Mouse (Mus musculus): Measurements from ENCODE around the gene Elobl. TPM values are rescaled to one million over a fixed set of nuclear protein-coding genes. Genes with fewer than 3 reads are reported as not detected.
"Not testable (repeated sequence)": the region's sequence is repeated elsewhere in the genome, so short reads cannot be mapped to it uniquely, and the experiment has no call there.

Elobl gene
- polyA plus RNA-seq, 1 experiment from 2014 or later = not detected

DNA sequence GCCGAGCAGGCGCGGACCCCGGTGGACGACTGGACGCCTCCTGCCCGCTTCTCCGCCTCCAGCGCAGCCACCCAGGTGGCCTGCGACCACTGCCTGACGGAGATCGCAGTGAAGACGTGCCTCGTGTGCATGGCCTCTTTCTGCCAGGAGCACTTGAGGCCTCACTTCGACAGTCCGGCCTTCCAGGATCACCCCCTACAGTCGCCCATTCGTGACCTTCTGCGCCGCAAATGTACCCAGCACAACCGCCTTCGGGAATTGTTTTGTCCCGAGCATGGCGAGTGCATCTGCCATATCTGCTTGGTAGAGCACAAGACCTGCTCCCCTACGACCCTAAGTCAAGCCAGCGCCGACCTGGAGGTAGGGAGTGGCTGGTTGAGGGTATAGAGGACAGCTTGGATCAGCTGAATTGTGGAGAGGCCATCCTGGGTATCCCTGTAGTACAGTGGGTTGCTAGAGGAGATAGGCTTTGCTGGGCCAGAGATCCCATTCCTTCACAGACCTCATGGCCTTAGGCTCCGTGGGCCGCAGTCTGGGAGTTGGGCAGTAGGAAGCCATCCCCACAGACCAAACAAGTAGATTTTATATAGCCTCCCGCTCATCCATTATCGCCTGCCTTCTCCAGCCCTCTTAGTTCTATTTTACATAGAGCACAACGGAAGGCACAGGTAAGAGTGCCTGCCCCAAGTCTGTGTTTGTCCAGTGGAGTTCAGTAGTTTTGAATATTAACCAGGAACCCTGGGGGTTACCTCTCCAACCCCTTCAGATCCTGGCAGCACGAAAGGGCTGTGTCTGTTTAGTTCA lies 33.2 kb upstream of the Elobl start:
- Histone ChIP-seq H3K4me2 (ENCODE audit: low read depth, low read length) (peak overlapping the region; percentile 79), H3K27ac (ENCODE audit: low read depth) (peak overlapping the region; percentile 97), H3K9me3 (ENCODE audit: low read length) (no peaks in the 10 kb centered on the region), H3K9ac (replicated peaks) (peak overlapping the region; percentile 98), H3K36me3 (replicated peaks; ENCODE audit: insufficient read depth, low read length) (peaks cover 22% of the 10 kb centered on the region), H3K4me1 (ENCODE audit: insufficient read depth) (peaks cover 49% of the 10 kb centered on the region), H3K27me3 (ENCODE audit: insufficient read depth, low read length) (no peaks in the 10 kb centered on the region), H3K4me3 (ENCODE audit: low read depth, low read length) (peak overlapping the region; percentile 98)
- DNase-seq (peak; percentile 52), ATAC-seq (no peak; the same call in 1 of the 2 replicates)
- 4% methylated on average over 33 of the region's 33 CpGs for WGBS (ENCODE audit: insufficient replicate concordance)
- no peak for TF ChIP-seq EP300 (IDR thresholded peaks at IDR 0.05; ENCODE audit: low read depth)
- no peak for TF ChIP-seq CTCF (IDR thresholded peaks at IDR 0.05; ENCODE audit: low read depth)

DNA sequence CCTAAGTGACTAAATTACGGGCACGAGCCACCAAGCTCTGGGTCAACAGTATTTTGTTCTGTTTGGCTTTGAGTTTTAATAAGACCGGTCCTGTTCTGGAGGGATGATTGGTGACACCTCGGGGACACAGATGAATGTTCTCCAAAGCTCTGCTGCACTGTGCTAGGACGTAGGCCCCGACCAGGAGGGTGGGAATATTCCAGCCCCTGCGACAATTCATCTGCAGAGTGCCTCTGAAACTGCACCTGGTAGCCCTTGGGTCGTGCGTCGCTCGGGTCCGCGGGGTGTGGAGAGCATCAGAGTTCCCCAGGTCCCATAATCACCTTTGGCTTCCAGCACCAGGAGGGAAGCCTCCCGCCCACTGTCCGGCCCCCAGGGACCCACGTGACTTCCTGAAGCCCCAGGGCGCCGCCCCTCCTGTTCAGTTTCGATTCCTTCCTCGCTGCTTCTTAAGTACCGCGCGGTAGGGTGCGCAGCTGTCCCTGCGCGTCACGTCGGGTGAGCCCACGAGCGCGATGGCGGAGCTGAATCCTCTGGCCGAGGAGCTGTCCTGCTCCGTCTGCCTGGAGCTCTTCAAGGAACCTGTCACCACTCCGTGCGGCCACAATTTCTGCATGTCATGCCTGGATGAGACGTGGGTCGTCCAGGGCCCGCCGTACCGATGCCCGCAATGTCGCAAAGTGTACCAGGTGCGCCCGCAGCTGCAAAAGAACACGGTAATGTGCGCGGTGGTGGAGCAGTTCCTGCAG lies 32.4 kb upstream of the Elobl start, which contains the start of gene Trim25:
Trim25 (plus strand) TSS at position 403 of the 749 bp plus-strand sequence.
- peak; percentile 97 for DNase-seq
- H3K9me3 ChIP-seq (ENCODE audit: low read length) = no peaks in the 10 kb centered on the region
- H3K27ac ChIP-seq (ENCODE audit: low read depth) = peak within 1 kb of the TSS; percentile 97
- H3K36me3 ChIP-seq (replicated peaks; ENCODE audit: insufficient read depth, low read length) = peaks cover 17% of the 10 kb centered on the region
- peaks cover 44% of the 10 kb centered on the region for H3K4me1 ChIP-seq (ENCODE audit: insufficient read depth)
- 1% methylated on average over 48 of the region's 48 CpGs for WGBS (ENCODE audit: insufficient replicate concordance)
- no peaks in the 10 kb centered on the region for H3K27me3 ChIP-seq (ENCODE audit: insufficient read depth, low read length)
- H3K4me3 ChIP-seq (ENCODE audit: low read depth, low read length) = peak within 1 kb of the TSS; percentile 98
- peak; percentile 89 for ATAC-seq
- peak within 1 kb of the TSS; percentile 98 for H3K9ac ChIP-seq (replicated peaks)
- peak within 1 kb of the TSS; percentile 79 for H3K4me2 ChIP-seq (ENCODE audit: low read depth, low read length)
- TF ChIP-seq EP300 (IDR thresholded peaks at IDR 0.05; ENCODE audit: low read depth) (peak; percentile 65; the same call in 1 of the 2 replicates), CTCF (IDR thresholded peaks at IDR 0.05; ENCODE audit: low read depth) (peak; percentile 62)

DNA sequence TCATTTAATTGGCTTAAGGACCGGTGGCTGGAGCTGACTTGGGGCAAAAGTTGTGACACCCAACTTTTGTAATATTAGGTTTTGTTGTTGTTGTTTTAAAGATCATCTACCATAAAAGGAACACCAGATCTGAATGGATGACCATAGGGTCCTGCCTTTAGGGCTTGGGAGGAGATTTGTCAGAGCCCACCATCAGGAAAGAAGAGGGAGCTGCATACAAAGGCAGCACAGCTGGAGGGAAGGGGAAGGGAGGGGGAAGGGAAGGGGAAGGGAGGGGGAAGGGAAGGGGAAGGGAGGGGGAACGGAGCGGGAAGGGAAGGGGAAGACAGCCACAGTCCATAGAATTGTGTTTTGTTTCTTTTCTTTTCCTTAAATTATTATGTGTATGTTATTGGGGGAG lies 31.7 kb upstream of the Elobl start:
- peaks cover 37% of the 10 kb centered on the region for H3K4me1 ChIP-seq (ENCODE audit: insufficient read depth)
- no peak for TF ChIP-seq CTCF (IDR thresholded peaks at IDR 0.05; ENCODE audit: low read depth)
- TF ChIP-seq EP300 (IDR thresholded peaks at IDR 0.05; ENCODE audit: low read depth) = no peak
- peak overlapping the region; percentile 98 for H3K9ac ChIP-seq (replicated peaks)
- peak overlapping the region; percentile 79 for H3K4me2 ChIP-seq (ENCODE audit: low read depth, low read length)
- peak overlapping the region; percentile 97 for H3K27ac ChIP-seq (ENCODE audit: low read depth)
- peak overlapping the region; percentile 98 for H3K4me3 ChIP-seq (ENCODE audit: low read depth, low read length)
- ATAC-seq (no peak), DNase-seq (no peak)
- no peaks in the 10 kb centered on the region for H3K27me3 ChIP-seq (ENCODE audit: insufficient read depth, low read length)
- H3K9me3 ChIP-seq (ENCODE audit: low read length) = no peaks in the 10 kb centered on the region
- H3K36me3 ChIP-seq (replicated peaks; ENCODE audit: insufficient read depth, low read length) = peaks cover 10% of the 10 kb centered on the region
- WGBS (ENCODE audit: insufficient replicate concordance) = 26% methylated on average over 3 of the region's 3 CpGs

DNA sequence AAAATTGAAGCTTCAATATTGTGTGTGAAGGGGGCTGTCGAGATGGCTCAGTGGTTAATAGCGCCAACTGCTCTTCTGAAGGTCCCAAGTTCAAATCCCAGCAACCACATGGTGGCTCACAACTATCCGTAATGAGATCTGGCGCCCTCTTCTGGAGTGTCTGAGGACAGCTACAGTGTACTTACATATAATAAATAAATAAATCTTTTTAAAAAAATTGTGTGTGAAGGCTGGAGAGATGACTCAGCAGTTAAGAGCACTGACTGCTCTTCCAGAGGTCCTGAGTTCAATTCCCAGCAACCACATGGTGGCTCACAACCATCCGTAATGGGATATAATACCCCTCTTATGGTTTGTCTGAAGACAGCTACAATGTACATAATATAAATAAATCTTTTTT lies 30.6 kb upstream of the Elobl start:
- not testable (repeated sequence) for H3K27me3 ChIP-seq (ENCODE audit: insufficient read depth, low read length); H3K27ac ChIP-seq (ENCODE audit: low read depth); H3K4me2 ChIP-seq (ENCODE audit: low read depth, low read length); ATAC-seq; H3K9ac ChIP-seq (replicated peaks); H3K4me3 ChIP-seq (ENCODE audit: low read depth, low read length); H3K9me3 ChIP-seq (ENCODE audit: low read length); H3K36me3 ChIP-seq (replicated peaks; ENCODE audit: insufficient read depth, low read length); DNase-seq
- H3K4me1 ChIP-seq (ENCODE audit: insufficient read depth) = peaks cover 27% of the 10 kb centered on the region
- TF ChIP-seq CTCF (IDR thresholded peaks at IDR 0.05; ENCODE audit: low read depth) = peak; percentile 45
- WGBS (ENCODE audit: insufficient replicate concordance) = 79% methylated on average over 5 of the region's 5 CpGs

DNA sequence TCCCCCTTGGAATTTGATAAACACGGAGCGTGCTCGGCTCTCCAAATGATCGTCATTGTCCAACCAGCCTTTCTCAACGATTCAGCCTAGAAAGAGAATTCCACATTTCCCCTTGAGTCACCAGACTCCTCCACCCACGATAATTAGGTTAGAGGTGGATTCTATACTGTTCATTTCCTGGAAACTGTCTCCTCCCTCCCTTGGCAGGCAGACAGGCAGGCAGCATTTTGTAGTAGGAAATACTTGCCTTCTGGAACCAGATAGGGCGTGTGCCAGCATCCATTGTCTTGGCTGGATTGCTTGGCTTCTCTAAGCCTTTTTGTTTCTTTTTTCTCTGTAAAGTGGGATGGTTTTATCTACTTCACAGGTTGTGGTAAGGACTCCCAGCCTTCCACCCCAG lies 29.7 kb upstream of the Elobl start:
- no peak for ATAC-seq
- no peaks in the 10 kb centered on the region for H3K27me3 ChIP-seq (ENCODE audit: insufficient read depth, low read length)
- WGBS (ENCODE audit: insufficient replicate concordance) = 54% methylated on average over 7 of the region's 7 CpGs
- no peak overlapping the region for H3K4me3 ChIP-seq (ENCODE audit: low read depth, low read length)
- no peak overlapping the region for H3K9ac ChIP-seq (replicated peaks)
- no peak for DNase-seq
- no peaks in the 10 kb centered on the region for H3K9me3 ChIP-seq (ENCODE audit: low read length)
- H3K4me2 ChIP-seq (ENCODE audit: low read depth, low read length) = no peak overlapping the region
- H3K27ac ChIP-seq (ENCODE audit: low read depth) = peak overlapping the region; percentile 1; the same call in 1 of the 2 replicates
- H3K36me3 ChIP-seq (replicated peaks; ENCODE audit: insufficient read depth, low read length) = peaks cover 2% of the 10 kb centered on the region
- H3K4me1 ChIP-seq (ENCODE audit: insufficient read depth) = peaks cover 22% of the 10 kb centered on the region
- TF ChIP-seq CTCF (IDR thresholded peaks at IDR 0.05; ENCODE audit: low read depth) = no peak
- no peak for TF ChIP-seq EP300 (IDR thresholded peaks at IDR 0.05; ENCODE audit: low read depth)

GRCm38 (mm10) chr11:88995616-88996015 lies 28.9 kb upstream of the Elobl start:
- TF ChIP-seq EP300 (IDR thresholded peaks at IDR 0.05; ENCODE audit: low read depth) = no peak
- TF ChIP-seq CTCF (IDR thresholded peaks at IDR 0.05; ENCODE audit: low read depth) = no peak
- Histone ChIP-seq H3K4me1 (ENCODE audit: insufficient read depth) (peaks cover 16% of the 10 kb centered on the region), H3K36me3 (replicated peaks; ENCODE audit: insufficient read depth, low read length) (peaks cover 5% of the 10 kb centered on the region; the same call in 1 of the 2 replicates), H3K27ac (ENCODE audit: low read depth) (no peak overlapping the region), H3K4me2 (ENCODE audit: low read depth, low read length) (no peak overlapping the region), H3K9me3 (ENCODE audit: low read length) (no peaks in the 10 kb centered on the region), H3K9ac (replicated peaks) (no peak overlapping the region), H3K4me3 (ENCODE audit: low read depth, low read length) (no peak overlapping the region), H3K27me3 (ENCODE audit: insufficient read depth, low read length) (no peaks in the 10 kb centered on the region)
- 81% methylated on average over 2 of the region's 2 CpGs for WGBS (ENCODE audit: insufficient replicate concordance)
- ATAC-seq (no peak), DNase-seq (no peak)

Data from liver, postnatal 0 days (tissue).